Mouse (Mus musculus): ENCODE data around the gene Cyth4. TPM values are rescaled to one million over a fixed set of nuclear protein-coding genes. Genes with fewer than 3 reads are reported as not detected.

The Cyth4 gene
- polyA plus RNA-seq (2021; fragmentation: Nextera tagmentation): 3.1 and 3.8 TPM in 2 replicates
- long read RNA-seq, experiment 1, transcript Cyth4-201 (13 exons, 2,791 nt): major isoform, 19 of 36 reads
- long read RNA-seq, experiment 1, partial matches to known transcripts: 12 of 36 reads
- long read RNA-seq, experiment 1, other reads (novel, unspliced or antisense): 5 of 36 reads
- long read RNA-seq, experiment 2, partial matches to known transcripts: 2 of 5 reads
- long read RNA-seq, experiment 2, other reads (novel, unspliced or antisense): 0 of 5 reads

DNA sequence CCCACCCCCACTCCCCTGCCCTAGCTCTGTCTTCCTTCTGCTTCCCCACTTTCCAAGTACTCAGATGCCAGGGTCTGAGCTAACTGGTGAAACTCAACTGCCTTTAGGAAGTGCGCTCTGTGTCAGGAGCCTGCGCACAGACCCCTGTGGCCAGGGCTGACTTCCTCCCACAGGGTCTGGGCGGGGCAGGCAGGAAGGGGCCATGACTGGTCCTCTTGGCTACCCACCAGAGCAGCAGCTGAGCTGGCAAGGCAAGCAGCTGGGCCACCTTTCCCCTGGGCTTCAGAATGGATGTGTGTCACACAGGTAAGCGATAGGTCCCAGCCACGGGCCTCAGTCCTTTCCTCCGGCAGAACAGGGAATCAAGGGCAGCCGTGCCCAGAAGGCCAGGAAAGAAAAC, at the start of gene Cyth4:
Gene Cyth4 (plus strand): TSS at position 134 of the 400 bp plus-strand sequence.

DNA sequence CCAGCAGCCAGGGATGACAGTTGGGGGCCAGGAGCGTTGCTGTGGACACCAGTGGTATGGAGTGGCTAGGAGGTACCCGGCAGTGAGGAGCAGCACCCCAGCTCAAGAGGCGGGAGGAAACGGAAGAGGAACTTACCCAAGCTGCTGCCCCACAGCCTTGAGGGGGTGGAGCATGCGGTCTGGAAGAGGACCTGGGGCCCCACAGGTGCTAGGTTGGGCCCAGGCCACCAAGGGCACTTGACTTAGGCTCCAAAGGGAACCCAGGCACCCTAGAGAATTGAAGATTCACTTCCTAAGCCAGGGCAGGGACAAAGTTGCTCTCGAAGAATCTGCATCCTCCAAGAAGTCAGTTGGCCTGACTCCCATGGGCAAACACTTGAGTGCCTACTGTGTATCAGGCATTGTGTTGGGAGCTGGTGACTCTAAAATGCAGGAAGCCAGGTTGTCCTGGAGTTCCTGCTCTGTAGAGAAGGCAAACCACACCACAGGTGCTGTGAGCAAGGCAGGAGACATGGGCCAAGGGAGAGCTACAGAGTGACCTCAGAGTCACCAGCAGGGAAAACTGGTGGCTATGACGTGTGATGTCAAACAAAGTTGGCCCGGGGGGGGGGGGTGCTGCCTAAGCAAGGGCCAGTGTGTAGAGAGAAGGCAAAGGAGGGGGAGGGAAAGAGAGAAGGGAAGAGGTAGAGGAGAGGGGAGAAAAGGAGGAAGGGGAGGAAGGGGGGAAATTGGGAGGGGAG, 24.0 kb upstream of the Cyth4 start, which contains the start of gene Rac2:
Gene Rac2 (minus strand): TSS at position 126 of the 740 bp plus-strand sequence.

Other genes starting within 250 kb of the Cyth4 start
- not detected in 2 replicates for gene Tex33, start 201.1 kb upstream of the Cyth4 start, polyA plus RNA-seq (2021; fragmentation: Nextera tagmentation)
- 97.1 and 101 TPM in 2 replicates for gene Tst, start 191.1 kb upstream of the Cyth4 start, polyA plus RNA-seq (2021; fragmentation: Nextera tagmentation)
- gene Mpst, start 190.6 kb upstream of the Cyth4 start, polyA plus RNA-seq (2021; fragmentation: Nextera tagmentation): 3.3 and 4.3 TPM in 2 replicates
- 34.9 and 167 TPM in 2 replicates for gene Kctd17, start 168.5 kb upstream of the Cyth4 start, polyA plus RNA-seq (2021; fragmentation: Nextera tagmentation)
- gene Tmprss6, start 128.4 kb upstream of the Cyth4 start, polyA plus RNA-seq (2021; fragmentation: Nextera tagmentation): 0.93 and 1.1 TPM in 2 replicates
- gene Il2rb, start 101.8 kb upstream of the Cyth4 start, polyA plus RNA-seq (2021; fragmentation: Nextera tagmentation): 0.05 and 0.06 TPM in 2 replicates
- 0.23 and 0.33 TPM in 2 replicates for gene C1qtnf6, start 65.6 kb upstream of the Cyth4 start, polyA plus RNA-seq (2021; fragmentation: Nextera tagmentation)
- 4.5 and 6.0 TPM in 2 replicates for gene Sstr3, start 52.4 kb upstream of the Cyth4 start, polyA plus RNA-seq (2021; fragmentation: Nextera tagmentation)
- gene Rac2, start 24.3 kb upstream of the Cyth4 start, polyA plus RNA-seq (2021; fragmentation: Nextera tagmentation): 5.5 and 9.9 TPM in 2 replicates
- gene Elfn2, start 121.7 kb downstream of the Cyth4 start, polyA plus RNA-seq (2021; fragmentation: Nextera tagmentation): 8.0 and 9.8 TPM in 2 replicates
- 2.3 and 4.0 TPM in 2 replicates for gene Mfng, start 176.4 kb downstream of the Cyth4 start, polyA plus RNA-seq (2021; fragmentation: Nextera tagmentation)
- 0.65 and 1.0 TPM in 2 replicates for gene Card10, start 206.0 kb downstream of the Cyth4 start, polyA plus RNA-seq (2021; fragmentation: Nextera tagmentation)
- 16.2 and 25.4 TPM in 2 replicates for gene Cdc42ep1, start 245.6 kb downstream of the Cyth4 start, polyA plus RNA-seq (2021; fragmentation: Nextera tagmentation)